Mouse (Mus musculus) testis, adult 2 months (tissue): ENCODE results near the gene Mpi. TPM values are rescaled to one million over a fixed set of nuclear protein-coding genes. Genes with fewer than 3 reads are reported as not detected.

Experiments
- H3K27ac ChIP-seq: fragments of 200-500 bp; 2 replicates; pipeline ENCODE4 v1.5.1; 2012; ENCODE audit warnings: low read depth, low read length; ENCODE audit not compliant: control insufficient read depth, insufficient read depth
- H3K27me3 ChIP-seq: fragments of 200-500 bp; 2 replicates; pipeline ENCODE4 v1.6.1; 2012; ENCODE audit warnings: mild to moderate bottlenecking, low read length, moderate library complexity; ENCODE audit not compliant: control insufficient read depth, insufficient read depth
- H3K36me3 ChIP-seq: fragments of 200-500 bp; 2 replicates; pipeline ENCODE4 v1.6.1; 2012; ENCODE audit warnings: mild to moderate bottlenecking, low read length; ENCODE audit not compliant: control insufficient read depth, insufficient read depth
- H3K4me1 ChIP-seq: fragments of 200-500 bp; 2 replicates; pipeline ENCODE4 v1.6.1; 2012; ENCODE audit warnings: low read length; ENCODE audit not compliant: control insufficient read depth, insufficient read depth
- H3K4me3 ChIP-seq: fragments of 200-500 bp; 2 replicates; pipeline ENCODE4 v1.5.1; 2012; ENCODE audit warnings: low read depth, mild to moderate bottlenecking, low read length, moderate library complexity, mixed read lengths; ENCODE audit not compliant: control insufficient read depth
- CTCF ChIP-seq: fragments of 200-500 bp; IDR thresholded peaks from 2 replicates; pipeline ENCODE4 v1.5.1; 2012; ENCODE audit warnings: low read depth, mild to moderate bottlenecking, inconsistent platforms, low read length, moderate library complexity; ENCODE audit not compliant: control insufficient read depth, insufficient read depth, insufficient replicate concordance
- POLR2A ChIP-seq: fragments of 200-500 bp; IDR thresholded peaks from 2 replicates; pipeline ENCODE4 v1.6.1; 2012; ENCODE audit warnings: low read depth, mild to moderate bottlenecking, inconsistent platforms, low read length, moderate library complexity; ENCODE audit not compliant: control insufficient read depth
- polyA plus RNA-seq: library from polyadenylated mRNA; depleted of rRNA; stranded (reverse); fragments of >200 nt; gene quantifications from 2 replicates; pipeline ENCODE4 v1.2.3, GENCODE M21; 2012; rRNA removed

The Mpi gene
- polyA plus RNA-seq = 268 and 282 TPM in 2 replicates

GRCm38 (mm10) chr9:57552139-57552887, at the start of gene Mpi:
Gene Mpi, minus strand, starts transcription at chr9:57552763.
- peak within 1 kb of the TSS; percentile 98 for H3K27ac ChIP-seq

DNA sequence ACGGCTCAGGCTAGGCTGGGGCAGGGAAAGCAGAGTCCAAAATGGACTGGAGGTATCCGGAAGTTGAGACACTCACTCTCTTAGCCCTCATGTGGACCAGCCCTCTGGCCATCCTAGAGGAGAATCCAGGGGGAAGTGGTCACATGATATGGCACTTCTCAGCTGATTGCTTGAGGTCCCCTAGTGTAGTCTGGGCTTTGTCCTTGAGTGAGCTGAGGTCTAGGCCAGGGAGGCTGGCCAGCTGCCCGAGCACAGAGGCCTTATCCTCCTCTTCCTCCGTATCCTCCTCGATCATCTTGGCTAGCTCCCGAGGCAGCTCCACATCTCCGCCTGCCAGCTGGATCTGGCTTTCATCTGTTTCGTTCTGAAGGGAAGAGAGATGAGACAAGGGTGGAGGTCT, 49.5 kb upstream of the Mpi start:
- Histone ChIP-seq H3K36me3 (no peaks in the 10 kb centered on the region), H3K27ac (no peak overlapping the region), H3K27me3 (no peaks in the 10 kb centered on the region), H3K4me3 (no peak overlapping the region), H3K4me1 (peaks cover 13% of the 10 kb centered on the region)
- TF ChIP-seq CTCF (no peak), POLR2A (no peak)

More at GRCm38 (mm10) chr9:57552139-57552887, at the start of gene Mpi:
- H3K36me3 ChIP-seq = peaks cover 4% of the 10 kb centered on the region
- H3K4me3 ChIP-seq = peak within 1 kb of the TSS; percentile 98
- TF ChIP-seq CTCF = 0 out of 2 replicates have a peak, but pooled peaks have one; percentile 13
- TF ChIP-seq POLR2A = peak; percentile 94
- H3K27me3 ChIP-seq = no peaks in the 10 kb centered on the region
- H3K4me1 ChIP-seq = peaks cover 25% of the 10 kb centered on the region

- peaks cover 10% of the 10 kb centered on the region for H3K4me1 ChIP-seq
- no peaks in the 10 kb centered on the region for H3K36me3 ChIP-seq
- no peaks in the 10 kb centered on the region for H3K27me3 ChIP-seq
- TF ChIP-seq POLR2A (no peak), CTCF (no peak)
- H3K4me3 ChIP-seq = no peak overlapping the region
- H3K27ac ChIP-seq = no peak overlapping the region
Measured at GRCm38 (mm10) chr9:57601353-57601706, 48.8 kb upstream of the Mpi start.

- no peak overlapping the region for H3K27ac ChIP-seq
- no peak for TF ChIP-seq POLR2A
- TF ChIP-seq CTCF = no peak
- no peak overlapping the region for H3K4me3 ChIP-seq
- peaks cover 8% of the 10 kb centered on the region for H3K4me1 ChIP-seq
- no peaks in the 10 kb centered on the region for H3K27me3 ChIP-seq
- H3K36me3 ChIP-seq = no peaks in the 10 kb centered on the region
Measured at GRCm38 (mm10) chr9:57600620-57601352, 48.2 kb upstream of the Mpi start.

GRCm38 (mm10) chr9:57598851-57599563, 46.4 kb upstream of the Mpi start:
- Histone ChIP-seq H3K4me3 (no peak overlapping the region), H3K27ac (no peak overlapping the region), H3K4me1 (peaks cover 8% of the 10 kb centered on the region), H3K36me3 (no peaks in the 10 kb centered on the region), H3K27me3 (no peaks in the 10 kb centered on the region)
- TF ChIP-seq CTCF = no peak
- TF ChIP-seq POLR2A = no peak

DNA sequence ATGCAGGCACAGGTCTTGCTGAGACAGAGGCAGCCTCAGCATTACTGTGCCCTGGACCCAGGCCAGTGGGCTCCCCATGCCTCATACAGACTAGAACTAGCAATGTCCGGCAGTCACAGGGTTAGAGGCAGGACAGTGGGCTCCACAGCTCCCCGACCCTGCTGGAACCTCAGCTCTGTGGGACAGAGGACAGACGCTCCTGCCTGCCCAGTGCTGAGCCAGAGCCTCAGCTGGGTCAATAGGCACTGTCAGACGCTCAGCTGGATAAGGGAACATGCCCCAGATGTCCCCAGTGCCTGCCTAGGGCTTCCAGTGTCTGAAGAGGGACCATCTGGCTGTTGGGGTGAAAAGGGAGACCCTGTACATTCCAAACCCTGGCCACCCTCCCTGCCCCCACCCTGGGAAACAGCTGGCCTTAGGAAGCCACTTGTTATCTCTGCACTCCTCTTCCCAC, 45.4 kb upstream of the Mpi start:
- H3K4me1 ChIP-seq = peaks cover 8% of the 10 kb centered on the region
- no peaks in the 10 kb centered on the region for H3K27me3 ChIP-seq
- no peaks in the 10 kb centered on the region for H3K36me3 ChIP-seq
- no peak for TF ChIP-seq POLR2A
- H3K27ac ChIP-seq = no peak overlapping the region
- H3K4me3 ChIP-seq = no peak overlapping the region

- H3K4me3 ChIP-seq = no peak overlapping the region
- no peaks in the 10 kb centered on the region for H3K36me3 ChIP-seq
- H3K4me1 ChIP-seq = peaks cover 6% of the 10 kb centered on the region
- H3K27ac ChIP-seq = no peak overlapping the region
- H3K27me3 ChIP-seq = no peaks in the 10 kb centered on the region
- TF ChIP-seq CTCF (no peak), POLR2A (no peak)
Measured at GRCm38 (mm10) chr9:57597265-57597664, 44.7 kb upstream of the Mpi start.
